Mouse (Mus musculus) kidney, embryonic 16.5 days (tissue): ENCODE results near the gene Zfp799. TPM values are rescaled to one million over a fixed set of nuclear protein-coding genes. Genes with fewer than 3 reads are reported as not detected.
"Not testable (repeated sequence)": the region's sequence is repeated elsewhere in the genome, so short reads cannot be mapped to it uniquely, and the experiment has no call there.

Experiments
- ATAC-seq: fragments of 200-750 bp; cut with Nextera tagmentation; 2 replicates; pipeline ENCODE4 v1.8.0; 2017; ENCODE audit warnings: moderate TSS enrichment; ENCODE audit not compliant: low FRiP score, low TSS enrichment
- H3K27ac ChIP-seq: fragments of 300-500 bp; sonication (generic); 2 replicates; pipeline ENCODE4 v1.5.1; 2014; ENCODE audit warnings: low read length
- H3K27me3 ChIP-seq: fragments of 300-500 bp; sonication (generic); 2 replicates; pipeline ENCODE4 v1.6.1; 2014; ENCODE audit warnings: low read length, control low read depth, mixed read lengths; ENCODE audit not compliant: insufficient read depth
- H3K36me3 ChIP-seq: fragments of 300-500 bp; sonication (generic); 2 replicates; pipeline ENCODE4 v1.6.1; 2014; ENCODE audit warnings: low read length, control low read depth, mixed read lengths; ENCODE audit not compliant: insufficient read depth
- H3K4me1 ChIP-seq: fragments of 300-500 bp; sonication (generic); 2 replicates; pipeline ENCODE4 v1.6.1; 2014; ENCODE audit warnings: low read length, control low read depth, mixed read lengths; ENCODE audit not compliant: insufficient read depth
- H3K4me2 ChIP-seq: fragments of 300-500 bp; sonication (generic); replicated peaks from 2 replicates; pipeline ENCODE4 v1.6.1; 2014; ENCODE audit warnings: low read depth, low read length
- H3K4me3 ChIP-seq: fragments of 300-500 bp; sonication (generic); 2 replicates; pipeline ENCODE4 v1.5.1; 2014; ENCODE audit warnings: mild to moderate bottlenecking, low read length
- H3K9ac ChIP-seq: fragments of 300-500 bp; sonication (generic); replicated peaks from 2 replicates; pipeline ENCODE4 v1.6.1; 2014; ENCODE audit warnings: low read length
- H3K9me3 ChIP-seq: fragments of 300-500 bp; sonication (generic); 2 replicates; pipeline ENCODE4 v1.6.1; 2016; ENCODE audit warnings: low read length, control low read depth
- WGBS: fragments of 180-500 bp; shearing (Covaris S2); extraction: QIAGEN DNeasy Blood & Tissue Kit; methylation state at CpG from one replicate; pipeline ENCODE4 v1.1.7; 2014; 5-methylcytosine and 5-hydroxymethylcytosine counted together
- polyA plus RNA-seq: library from polyadenylated mRNA; unstranded; fragments of >200 nt; fragmentation: Nextera tagmentation; extraction: Ambion mirVana; gene quantifications from 2 replicates; pipeline ENCODE4 v1.2.1, GENCODE M21; 2015

The Zfp799 gene
- polyA plus RNA-seq, result 15.6 and 16.3 TPM in 2 replicates

DNA sequence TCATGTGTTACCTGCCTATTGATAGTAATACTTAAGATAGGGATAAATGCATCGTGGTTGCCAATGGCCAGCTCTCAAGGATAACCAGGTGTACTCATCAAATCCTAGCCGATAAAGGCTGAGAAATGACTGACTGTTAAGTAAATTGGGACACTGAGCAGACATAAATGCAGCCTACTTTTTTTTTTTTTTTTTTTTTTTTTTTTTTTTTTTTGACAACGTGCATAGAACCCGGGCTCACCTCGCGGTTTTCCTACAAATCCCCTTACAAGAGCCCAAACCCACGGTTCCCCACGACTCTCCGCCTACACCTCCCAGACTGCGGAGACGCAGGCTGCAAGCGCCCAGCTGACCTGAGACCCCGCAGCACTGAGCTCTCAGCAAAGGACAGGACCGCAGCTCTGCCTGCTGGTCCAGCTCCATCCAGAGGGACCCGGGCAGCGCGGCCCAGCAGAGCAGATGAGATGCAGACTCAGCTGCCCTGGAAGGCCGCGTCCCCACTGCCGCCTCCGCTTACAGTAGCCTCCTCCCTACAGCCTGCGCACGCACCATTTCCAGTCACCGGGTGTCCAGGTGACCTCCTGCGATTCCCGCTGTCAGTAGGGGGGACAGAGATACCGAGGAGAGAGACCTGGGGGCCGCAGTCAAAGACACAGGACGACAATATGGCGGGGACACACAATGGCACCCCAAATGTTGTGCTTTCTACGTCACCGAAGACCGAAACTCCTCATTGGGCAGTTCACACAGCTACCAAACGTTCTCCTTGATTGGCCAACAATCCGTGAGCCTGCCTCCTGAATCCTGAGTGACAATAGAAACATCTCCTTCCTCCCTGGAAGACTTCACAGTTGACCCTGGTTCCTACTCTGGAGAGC is at the start of gene Zfp799:
Gene Zfp799 (minus strand): TSS at position 722 of the 878 bp plus-strand sequence.
- Histone ChIP-seq H3K4me1 (peaks cover 9% of the 10 kb centered on the region; the same call in 1 of the 2 replicates), H3K27me3 (no peaks in the 10 kb centered on the region), H3K27ac (peak within 1 kb of the TSS; percentile 78), H3K4me3 (peak within 1 kb of the TSS; percentile 86), H3K4me2 (peak within 1 kb of the TSS; percentile 87), H3K9ac (peak within 1 kb of the TSS; percentile 95), H3K9me3 (no peaks in the 10 kb centered on the region), H3K36me3 (peaks cover 17% of the 10 kb centered on the region)
- peak; percentile 99 for ATAC-seq
- 1% methylated on average over 35 of the region's 35 CpGs for WGBS

DNA sequence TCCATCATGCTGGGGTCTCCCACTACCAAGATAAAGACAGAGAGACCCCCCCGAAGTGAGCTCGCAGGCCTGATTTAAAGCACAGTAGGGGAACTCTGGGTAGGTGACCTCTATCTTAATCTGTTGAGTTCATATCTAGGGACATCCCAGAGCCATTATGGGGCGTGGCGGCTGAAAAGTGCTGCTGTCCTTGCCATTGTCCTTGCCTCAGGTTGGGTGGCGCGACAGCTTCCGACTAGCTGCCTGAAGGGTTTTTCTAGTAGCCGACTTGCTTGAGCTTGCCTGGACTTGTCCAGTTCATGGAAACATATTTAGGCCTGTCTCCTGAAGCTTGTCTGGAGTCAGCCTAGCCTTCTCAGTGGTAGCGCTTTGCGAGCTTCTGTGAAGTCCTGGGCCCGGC is 48.7 kb upstream of the Zfp799 start:
- H3K27me3 ChIP-seq, result no peaks in the 10 kb centered on the region
- H3K4me1 ChIP-seq, result 0 out of 2 replicates have a peak, but pooled peaks cover 4% of the 10 kb centered on the region
- ATAC-seq, result no peak
- H3K9me3 ChIP-seq, result no peaks in the 10 kb centered on the region
- H3K4me2 ChIP-seq, result no peak overlapping the region
- H3K36me3 ChIP-seq, result peaks cover 31% of the 10 kb centered on the region
- H3K9ac ChIP-seq, result no peak overlapping the region
- no peak overlapping the region for H3K4me3 ChIP-seq
- WGBS, result 95% methylated on average over 11 of the region's 11 CpGs
- H3K27ac ChIP-seq, result no peak overlapping the region

DNA sequence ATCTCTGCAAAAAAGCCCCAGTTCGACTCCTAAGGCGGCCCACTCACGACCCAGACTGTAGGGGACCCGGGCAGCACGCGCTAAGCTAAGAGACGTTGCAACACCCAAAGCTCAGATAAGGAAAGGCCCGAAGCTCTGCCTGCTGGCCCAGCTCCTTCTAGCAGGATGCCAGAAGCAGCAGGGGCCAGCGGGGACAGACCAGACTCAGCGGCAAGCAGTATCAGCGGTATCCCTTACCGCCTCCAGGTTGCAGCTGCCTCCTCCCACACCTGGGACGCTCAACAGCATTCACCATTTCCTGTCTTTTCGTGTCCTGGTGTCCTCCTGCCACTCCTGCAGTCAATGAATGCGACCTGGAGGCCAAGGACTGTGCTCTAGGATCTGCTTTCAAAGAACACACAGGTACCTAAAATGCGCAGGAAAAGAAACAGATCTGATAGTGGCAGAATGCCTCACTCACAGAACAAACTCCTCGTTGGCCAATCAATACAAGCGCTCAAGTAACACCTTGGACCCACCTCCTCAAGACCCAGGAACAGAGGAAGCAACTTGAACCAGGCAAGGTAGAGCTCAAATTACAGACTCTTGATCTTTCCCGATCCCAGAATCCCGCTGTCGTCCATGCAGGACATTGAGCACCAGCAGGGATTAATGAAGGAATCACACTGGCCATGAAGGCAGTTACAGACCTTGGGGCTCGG is 47.6 kb upstream of the Zfp799 start:
- peaks cover 20% of the 10 kb centered on the region for H3K36me3 ChIP-seq
- H3K4me2 ChIP-seq, result peak overlapping the region; percentile 49
- no peaks in the 10 kb centered on the region for H3K27me3 ChIP-seq
- H3K4me3 ChIP-seq, result peak overlapping the region; percentile 31
- no peaks in the 10 kb centered on the region for H3K9me3 ChIP-seq
- WGBS, result 5% methylated on average over 22 of the region's 22 CpGs
- peak; percentile 71; the same call in 1 of the 2 replicates for ATAC-seq
- no peak overlapping the region for H3K27ac ChIP-seq
- H3K4me1 ChIP-seq, result 0 out of 2 replicates have a peak, but pooled peaks cover 4% of the 10 kb centered on the region
- H3K9ac ChIP-seq, result peak overlapping the region; percentile 47; the same call in 1 of the 2 replicates

DNA sequence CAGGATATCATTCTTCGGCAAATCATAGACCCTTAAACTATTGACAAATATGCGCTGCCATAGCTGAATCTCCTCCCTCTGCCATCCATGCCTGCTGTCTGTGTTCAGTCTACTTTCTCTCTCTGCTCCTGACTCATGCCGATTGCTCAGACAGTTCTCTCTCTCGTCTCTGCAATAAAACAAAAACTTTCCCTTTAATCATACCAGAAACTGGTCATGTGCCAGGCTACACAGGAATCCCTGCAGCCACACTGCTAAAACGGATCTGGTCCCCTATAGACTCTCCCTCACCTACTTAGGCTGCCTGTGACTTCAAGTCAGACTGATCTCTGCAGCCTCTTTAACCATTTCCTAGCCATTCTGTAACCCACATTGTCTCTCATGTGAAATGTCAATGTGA is 42.6 kb upstream of the Zfp799 start:
- no peaks in the 10 kb centered on the region for H3K27me3 ChIP-seq
- H3K9ac ChIP-seq, result no peak overlapping the region
- ATAC-seq, result no peak
- WGBS, result 75% methylated on average over 5 of the region's 5 CpGs
- H3K4me3 ChIP-seq, result no peak overlapping the region
- H3K36me3 ChIP-seq, result no peaks in the 10 kb centered on the region
- no peak overlapping the region for H3K27ac ChIP-seq
- H3K9me3 ChIP-seq, result peaks cover 3% of the 10 kb centered on the region; the same call in 1 of the 2 replicates
- no peak overlapping the region for H3K4me2 ChIP-seq
- H3K4me1 ChIP-seq, result 0 out of 2 replicates have a peak, but pooled peaks cover 4% of the 10 kb centered on the region

DNA sequence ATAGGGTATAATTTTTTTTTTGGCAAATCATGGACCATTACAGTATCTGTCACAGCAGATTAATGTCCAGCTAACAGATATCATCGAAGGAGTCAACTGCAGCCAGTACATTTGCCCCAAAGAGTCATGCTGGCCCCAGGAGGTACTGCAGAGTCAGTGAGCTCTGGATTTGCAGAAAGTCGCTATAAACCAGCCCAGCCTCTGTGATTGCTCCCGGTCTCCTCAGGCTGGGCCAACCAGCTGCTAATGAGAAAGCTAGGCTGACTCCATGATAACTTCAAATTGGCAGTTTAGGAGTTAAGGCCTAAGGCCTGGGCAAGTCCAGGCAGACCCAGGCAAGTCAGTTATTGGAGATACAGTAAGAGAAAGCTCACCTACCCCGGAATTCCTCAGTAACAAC is 42.0 kb upstream of the Zfp799 start:
- no peak for ATAC-seq

DNA sequence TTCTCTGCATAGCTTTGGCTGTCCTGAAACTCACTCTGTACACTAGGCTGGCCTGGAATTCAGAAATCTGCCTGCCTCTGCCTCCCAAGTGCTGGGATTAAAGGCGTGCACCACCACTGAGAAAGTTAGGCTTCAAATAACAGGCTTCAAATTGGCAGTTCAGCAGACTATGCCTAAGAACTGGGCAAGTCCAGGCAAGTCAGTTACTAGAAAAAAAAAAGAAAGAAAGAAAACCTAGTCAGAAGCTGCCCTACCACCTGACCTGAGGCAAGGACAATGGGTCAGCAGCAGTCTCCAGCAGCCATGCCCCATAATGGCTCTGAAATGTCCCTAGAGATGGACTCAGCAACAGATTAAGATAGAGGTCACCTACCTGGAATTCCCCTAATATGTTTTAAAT is 41.4 kb upstream of the Zfp799 start:
- no peak for ATAC-seq
- no peak overlapping the region for H3K4me3 ChIP-seq
- no peak overlapping the region for H3K9ac ChIP-seq
- no peak overlapping the region for H3K27ac ChIP-seq
- H3K36me3 ChIP-seq, result no peaks in the 10 kb centered on the region
- H3K27me3 ChIP-seq, result no peaks in the 10 kb centered on the region
- no peak overlapping the region for H3K4me2 ChIP-seq
- H3K4me1 ChIP-seq, result no peaks in the 10 kb centered on the region
- peaks cover 3% of the 10 kb centered on the region; the same call in 1 of the 2 replicates for H3K9me3 ChIP-seq
- WGBS, result 92% methylated on average over 1 of the region's 1 CpGs

More for the DNA sequence above, 42.0 kb upstream of the Zfp799 start:
- no peak overlapping the region for H3K4me2 ChIP-seq
- no peak overlapping the region for H3K9ac ChIP-seq
- no peaks in the 10 kb centered on the region for H3K27me3 ChIP-seq
- no peaks in the 10 kb centered on the region for H3K36me3 ChIP-seq
- H3K9me3 ChIP-seq, result peaks cover 3% of the 10 kb centered on the region; the same call in 1 of the 2 replicates
- H3K4me3 ChIP-seq, result no peak overlapping the region
- WGBS, result 77% methylated on average over 4 of the region's 4 CpGs
- no peak overlapping the region for H3K27ac ChIP-seq
- H3K4me1 ChIP-seq, result no peaks in the 10 kb centered on the region

DNA sequence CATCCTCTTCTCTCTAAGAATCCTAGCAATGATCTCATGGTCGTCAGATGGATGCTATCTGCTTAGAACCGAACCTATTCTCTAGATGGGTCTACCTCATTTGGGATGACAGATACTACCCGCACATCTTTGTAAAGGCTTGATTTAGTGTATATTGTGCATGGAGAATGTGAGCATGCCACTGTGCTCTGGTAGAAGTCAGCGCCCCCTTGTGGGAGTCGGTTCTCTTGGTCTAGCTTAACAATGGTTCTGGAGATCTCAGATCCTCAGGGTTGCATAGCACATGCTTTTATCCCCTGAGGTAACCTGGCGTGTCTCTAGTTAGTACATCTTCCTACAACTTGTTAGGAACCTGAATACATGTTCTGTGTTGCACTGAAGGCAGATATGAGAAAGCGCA is 37.2 kb upstream of the Zfp799 start:
- 60% methylated on average over 3 of the region's 7 CpGs for WGBS
- not testable (repeated sequence) for ATAC-seq

DNA sequence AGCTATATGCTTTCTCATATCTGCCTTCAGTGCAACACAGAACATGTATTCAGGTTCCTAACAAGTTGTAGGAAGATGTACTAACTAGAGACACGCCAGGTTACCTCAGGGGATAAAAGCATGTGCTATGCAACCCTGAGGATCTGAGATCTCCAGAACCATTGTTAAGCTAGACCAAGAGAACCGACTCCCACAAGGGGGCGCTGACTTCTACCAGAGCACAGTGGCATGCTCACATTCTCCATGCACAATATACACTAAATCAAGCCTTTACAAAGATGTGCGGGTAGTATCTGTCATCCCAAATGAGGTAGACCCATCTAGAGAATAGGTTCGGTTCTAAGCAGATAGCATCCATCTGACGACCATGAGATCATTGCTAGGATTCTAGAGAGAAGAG is 26.7 kb upstream of the Zfp799 start:
- not testable (repeated sequence) for H3K36me3 ChIP-seq, ATAC-seq, H3K9ac ChIP-seq, H3K4me1 ChIP-seq, H3K27me3 ChIP-seq, H3K4me3 ChIP-seq, H3K4me2 ChIP-seq, H3K9me3 ChIP-seq, H3K27ac ChIP-seq
- 60% methylated on average over 2 of the region's 6 CpGs for WGBS

More for the DNA sequence above, 37.2 kb upstream of the Zfp799 start:
- not testable (repeated sequence) for H3K9me3 ChIP-seq, H3K36me3 ChIP-seq, H3K9ac ChIP-seq, H3K27ac ChIP-seq, H3K4me3 ChIP-seq, H3K4me2 ChIP-seq, H3K27me3 ChIP-seq, H3K4me1 ChIP-seq

DNA sequence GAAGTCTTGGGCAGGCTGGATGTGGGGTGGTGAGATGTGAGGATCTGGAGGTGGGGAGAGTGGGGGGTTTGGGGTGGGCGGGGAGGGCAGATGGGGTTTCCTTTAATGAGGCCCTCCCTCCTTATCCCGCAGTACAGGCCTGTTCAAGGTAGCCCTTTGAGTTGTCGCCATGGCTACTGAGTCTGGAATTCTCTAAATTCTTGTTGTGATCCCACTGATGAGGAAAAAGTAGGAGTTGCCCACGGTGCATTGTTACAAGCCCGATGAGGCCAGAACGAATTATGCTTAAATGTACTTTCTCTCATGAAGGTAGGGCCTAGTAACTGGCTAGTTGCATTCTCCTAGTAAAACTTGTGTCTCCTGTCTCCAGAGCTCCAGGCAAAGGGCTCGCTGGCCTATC is 21.5 kb upstream of the Zfp799 start:
- no peak overlapping the region for H3K9ac ChIP-seq
- no peak overlapping the region for H3K27ac ChIP-seq
- WGBS, result 55% methylated on average over 7 of the region's 7 CpGs
- H3K4me1 ChIP-seq, result no peaks in the 10 kb centered on the region
- ATAC-seq, result no peak
- peaks cover 2% of the 10 kb centered on the region; the same call in 1 of the 2 replicates for H3K9me3 ChIP-seq
- no peak overlapping the region for H3K4me3 ChIP-seq
- H3K4me2 ChIP-seq, result no peak overlapping the region
- H3K36me3 ChIP-seq, result no peaks in the 10 kb centered on the region
- no peaks in the 10 kb centered on the region for H3K27me3 ChIP-seq
